Mouse (Mus musculus) right cerebral cortex, postnatal 14 days (tissue): ENCODE measurements around the gene Vamp2.
"Not testable (repeated sequence)": the region's sequence is repeated elsewhere in the genome, so short reads cannot be mapped to it uniquely, and the experiment has no call there.

Experiments used
- DNase-seq: peaks from one replicate; pipeline ENCODE4 v3.0.0; 2022

Vamp2 gene

GRCm38 (mm10) chr11:69086390-69086789, 1.9 kb upstream of the Vamp2 start:
- DNase-seq, result peak; percentile 25

GRCm38 (mm10) chr11:69087082-69087481, 1.2 kb upstream of the Vamp2 start:
- DNase-seq, result peak; percentile 41

GRCm38 (mm10) chr11:69087597-69087996, 693 bp upstream of the Vamp2 start:
- DNase-seq, result peak; percentile 3

- peak; percentile 18 for DNase-seq
Measured at GRCm38 (mm10) chr11:69088856-69089615, 746 bp downstream of the Vamp2 start.

- no peak for DNase-seq
Measured at GRCm38 (mm10) chr11:69089616-69090290, 1.5 kb downstream of the Vamp2 start.

- peak; percentile 14 for DNase-seq
Measured at GRCm38 (mm10) chr11:69090367-69090766, 2.1 kb downstream of the Vamp2 start.

- DNase-seq, result no peak
Measured at GRCm38 (mm10) chr11:69091566-69092385, 3.5 kb downstream of the Vamp2 start.

GRCm38 (mm10) chr11:69092386-69092751, 4.1 kb downstream of the Vamp2 start:
- DNase-seq, result peak; percentile 81

GRCm38 (mm10) chr11:69092871-69093270, 4.6 kb downstream of the Vamp2 start:
- DNase-seq, result no peak

GRCm38 (mm10) chr11:69093856-69094255, 5.6 kb downstream of the Vamp2 start:
- DNase-seq, result not testable (repeated sequence)

GRCm38 (mm10) chr11:69094697-69095429, 6.6 kb downstream of the Vamp2 start, which contains the start of gene Per1:
Per1 (plus strand) TSS chr11:69095217.
- peak; percentile 98 for DNase-seq

- no peak for DNase-seq
Measured at GRCm38 (mm10) chr11:69095511-69096231, 7.4 kb downstream of the Vamp2 start.

GRCm38 (mm10) chr11:69096360-69096986, 8.2 kb downstream of the Vamp2 start:
- no peak for DNase-seq

GRCm38 (mm10) chr11:69096987-69097900, 9.0 kb downstream of the Vamp2 start:
- peak; percentile 96 for DNase-seq

GRCm38 (mm10) chr11:69098039-69098761, 9.9 kb downstream of the Vamp2 start:
- no peak for DNase-seq

- DNase-seq, result peak; percentile 95
Measured at GRCm38 (mm10) chr11:69098762-69099091, 10.4 kb downstream of the Vamp2 start.

- DNase-seq, result peak; percentile 74
Measured at GRCm38 (mm10) chr11:69099177-69099914, 11.1 kb downstream of the Vamp2 start.

- peak; percentile 91 for DNase-seq
Measured at GRCm38 (mm10) chr11:69099915-69100345, 11.6 kb downstream of the Vamp2 start.
